ENCODE assay signal across 21 mouse cellular contexts in the genomic region with DNA sequence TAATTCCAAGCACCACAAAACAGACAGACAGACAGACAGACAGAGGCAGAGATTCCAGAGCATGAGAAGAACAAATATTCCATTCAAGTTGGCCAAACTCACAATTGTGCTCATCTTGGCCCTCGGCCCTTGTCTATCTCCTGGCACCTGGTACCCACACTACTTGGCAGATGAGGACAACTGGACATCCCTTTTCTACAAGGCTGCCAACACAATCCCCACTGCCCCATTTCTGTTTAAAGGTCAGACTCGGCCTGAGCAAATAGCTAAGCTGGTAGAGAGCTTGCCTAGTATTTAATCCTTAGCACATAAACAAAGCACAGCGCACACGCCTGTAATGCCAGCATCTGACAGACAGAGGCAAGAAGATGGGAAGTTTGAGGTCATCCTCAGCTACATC. TPM values are rescaled to one million over a fixed set of nuclear protein-coding genes. Genes with fewer than 3 reads are reported as not detected.
"Had no signal": no experiment of that assay in that cellular context is flagged by ENCODE, and none has a peak within 500 bp of the region (broad histone marks: within the 10 kb centered on the region; RNA-seq: fewer than 3 reads in every experiment).

No protein-coding gene starts in this region.

- H3K27me3 ChIP-seq: limb, embryonic 12.5 days; limb, embryonic 15.5 days; liver, embryonic 13.5 days; midbrain, embryonic 12.5 days; midbrain, embryonic 15.5 days; neural tube, embryonic 12.5 days; neural tube, embryonic 15.5 days had no signal

- H3K36me3 ChIP-seq: limb, embryonic 12.5 days; liver, embryonic 13.5 days; midbrain, embryonic 12.5 days; midbrain, embryonic 15.5 days; neural tube, embryonic 12.5 days; neural tube, embryonic 15.5 days had no signal

- H3K9me3 ChIP-seq: limb, embryonic 12.5 days; limb, embryonic 15.5 days; liver, embryonic 13.5 days; midbrain, embryonic 12.5 days; midbrain, embryonic 15.5 days; neural tube, embryonic 12.5 days; neural tube, embryonic 15.5 days had no signal

- H3K27ac ChIP-seq: kidney, postnatal 0 days; limb, embryonic 15.5 days; liver, embryonic 13.5 days; midbrain, embryonic 12.5 days; midbrain, embryonic 15.5 days; neural tube, embryonic 12.5 days; neural tube, embryonic 15.5 days; stomach, postnatal 0 days had no signal

- DNase-seq: kidney, adult 18-20 months; kidney, postnatal 4 days; left cerebral cortex, postnatal 4 days; liver, embryonic 13.5 days; lung, adult 2 months; lung, postnatal 14 days; lung, postnatal 4 days; right cerebral cortex, adult 18-20 months; right cerebral cortex, postnatal 14 days; right cerebral cortex, postnatal 4 days; thymus, postnatal 25 days had no signal

- H3K4me3 ChIP-seq: limb, embryonic 12.5 days; limb, embryonic 15.5 days; liver, embryonic 13.5 days; midbrain, embryonic 12.5 days; midbrain, embryonic 15.5 days; neural tube, embryonic 12.5 days; neural tube, embryonic 15.5 days had no signal

- ATAC-seq: intestine, embryonic 16.5 days; midbrain, embryonic 15.5 days had no signal

RNA-seq across cellular contexts. Expression of a gene that starts 7.6 kb away (rescaled TPM):
- total RNA-seq: left cerebral cortex, postnatal 4 days; megakaryocyte progenitor cell, adult 5-6 weeks had no signal
- polyA plus RNA-seq: limb, embryonic 12.5 days; midbrain, embryonic 12.5 days; neural tube, embryonic 12.5 days had no signal
